Mouse (Mus musculus) limb, embryonic 12.5 days (tissue): ENCODE measurements around the gene Gm5426. TPM values are rescaled to one million over a fixed set of nuclear protein-coding genes. Genes with fewer than 3 reads are reported as not detected.
A peak's percentile ranks its signal among the peaks of the same experiment; 100 is the strongest.
"Not testable (repeated sequence)": the region's sequence is repeated elsewhere in the genome, so short reads cannot be mapped to it uniquely, and the experiment has no call there.

Source experiments
- ATAC-seq: fragments of 200-750 bp; cut with Nextera tagmentation; 2 replicates; pipeline ENCODE4 v1.8.0; 2017; ENCODE audit warnings: low read depth, moderate TSS enrichment; ENCODE audit not compliant: insufficient number of reproducible peaks, insufficient read depth, low FRiP score, low TSS enrichment
- H3K27ac ChIP-seq: fragments of 300-500 bp; sonication (generic); 2 replicates; pipeline ENCODE4 v1.5.1; 2016; ENCODE audit warnings: mild to moderate bottlenecking, moderate library complexity
- H3K27me3 ChIP-seq: fragments of 300-500 bp; sonication (generic); 2 replicates; pipeline ENCODE4 v1.6.1; 2016; ENCODE audit warnings: mild to moderate bottlenecking, moderate library complexity
- H3K36me3 ChIP-seq: fragments of 300-500 bp; sonication (generic); 2 replicates; pipeline ENCODE4 v1.6.1; 2016; ENCODE audit warnings: mild to moderate bottlenecking, moderate library complexity
- H3K4me1 ChIP-seq: fragments of 300-500 bp; sonication (generic); replicated peaks from 2 replicates; pipeline ENCODE4 v1.6.1; 2016
- H3K4me2 ChIP-seq: fragments of 300-500 bp; sonication (generic); 2 replicates; pipeline ENCODE4 v1.6.1; 2016; ENCODE audit warnings: mild to moderate bottlenecking, moderate library complexity
- H3K4me3 ChIP-seq: fragments of 300-500 bp; sonication (generic); replicated peaks from 2 replicates; pipeline ENCODE4 v1.5.1; 2016; ENCODE audit warnings: mild to moderate bottlenecking
- H3K9ac ChIP-seq: fragments of 300-500 bp; sonication (generic); replicated peaks from 2 replicates; pipeline ENCODE4 v1.6.1; 2016; ENCODE audit warnings: mild to moderate bottlenecking, moderate library complexity
- H3K9me3 ChIP-seq: fragments of 300-500 bp; sonication (generic); 2 replicates; pipeline ENCODE4 v1.6.1; 2016; ENCODE audit warnings: mild to moderate bottlenecking, moderate library complexity
- WGBS: fragments of 180-500 bp; shearing (Covaris S2); methylation state at CpG from one replicate; pipeline ENCODE4 v1.1.7; 2016; 5-methylcytosine and 5-hydroxymethylcytosine counted together
- polyA plus RNA-seq: library from polyadenylated mRNA; unstranded; fragments of >200 nt; fragmentation: Nextera tagmentation; extraction: Ambion mirVana; gene quantifications from 2 replicates; pipeline ENCODE4 v1.2.1, GENCODE M21; 2016

Gm5426 gene
- polyA plus RNA-seq, 1 experiment from 2014 or later: not detected

DNA sequence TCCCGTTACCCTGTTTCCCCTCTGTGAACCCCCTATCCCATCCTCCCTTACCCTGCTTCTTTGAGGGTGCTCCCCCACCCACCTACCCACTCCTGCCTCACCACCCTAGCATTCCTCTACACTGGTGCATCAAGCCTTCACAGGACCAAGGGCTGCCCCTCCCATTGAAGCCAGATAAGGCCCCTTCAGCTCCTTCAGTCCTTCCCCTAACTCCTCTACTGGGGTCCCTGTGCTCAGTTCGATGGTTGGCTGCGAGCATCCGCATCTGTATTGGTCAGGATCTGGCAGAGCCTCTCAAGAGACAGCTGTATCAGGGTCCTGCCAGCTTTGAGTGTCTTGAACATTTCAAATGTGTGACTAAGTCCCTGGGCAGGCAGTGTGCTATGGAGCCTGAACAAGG is 2.9 kb downstream of the Gm5426 start:
- ATAC-seq, H3K4me1 ChIP-seq, H3K27me3 ChIP-seq, H3K36me3 ChIP-seq, H3K4me3 ChIP-seq, H3K4me2 ChIP-seq, H3K27ac ChIP-seq, H3K9ac ChIP-seq, H3K9me3 ChIP-seq: not testable (repeated sequence)
- 89% methylated on average over 4 of the region's 4 CpGs for WGBS

- H3K27me3 ChIP-seq: no peaks in the 10 kb centered on the region
- no peaks in the 10 kb centered on the region for H3K9me3 ChIP-seq
- peaks cover 8% of the 10 kb centered on the region for H3K4me1 ChIP-seq
- WGBS: 92% methylated on average over 5 of the region's 5 CpGs
- no peak for ATAC-seq
- no peaks in the 10 kb centered on the region for H3K36me3 ChIP-seq
- no peak overlapping the region for H3K27ac ChIP-seq
- no peak overlapping the region for H3K4me2 ChIP-seq
- H3K4me3 ChIP-seq: no peak overlapping the region
- H3K9ac ChIP-seq: no peak overlapping the region
These were observed 10.2 kb downstream of the Gm5426 start for GRCm38 (mm10) chr10:96146578-96146977.

GRCm38 (mm10) chr10:96148250-96148699 is 11.9 kb downstream of the Gm5426 start:
- Histone ChIP-seq H3K27ac (no peak overlapping the region), H3K4me2 (peak overlapping the region; percentile 41)
- 20% methylated on average over 10 of the region's 10 CpGs for WGBS

DNA sequence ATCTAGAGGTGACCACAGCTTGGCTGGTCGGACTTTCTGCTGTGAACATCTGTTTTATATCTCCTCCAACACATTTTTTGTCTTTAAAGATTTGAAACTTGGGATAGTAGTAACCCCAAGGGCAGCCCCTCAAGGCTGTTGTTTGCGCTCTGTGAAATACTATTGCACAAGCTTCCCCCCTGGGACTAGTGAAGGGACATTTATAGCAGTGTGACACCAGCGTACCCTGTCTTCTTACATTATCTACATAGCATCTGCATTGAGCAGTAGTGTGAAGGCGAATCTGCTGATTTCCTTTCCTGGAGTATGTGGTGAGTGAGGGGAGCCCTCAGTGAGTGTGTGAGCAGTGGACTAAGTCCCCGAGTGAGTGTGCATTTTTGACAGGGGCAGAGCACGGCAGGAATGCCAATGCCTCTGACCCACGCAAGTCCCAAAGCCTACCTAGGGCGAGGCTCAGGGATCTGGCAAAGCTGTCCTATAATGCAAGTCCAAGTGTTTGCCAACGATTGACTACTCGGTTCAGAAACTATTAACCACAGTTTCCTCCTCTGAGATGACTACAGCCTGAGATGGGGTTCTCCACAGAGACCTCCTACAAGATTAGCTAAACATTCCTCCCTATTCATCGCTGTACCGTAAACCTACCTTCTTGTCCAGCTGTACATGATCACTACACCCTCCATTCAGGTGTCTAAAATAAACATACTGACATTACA is 14.2 kb downstream of the Gm5426 start:
- no peaks in the 10 kb centered on the region for H3K27me3 ChIP-seq
- H3K9ac ChIP-seq: no peak overlapping the region
- H3K36me3 ChIP-seq: no peaks in the 10 kb centered on the region
- H3K4me2 ChIP-seq: no peak overlapping the region
- H3K27ac ChIP-seq: no peak overlapping the region
- ATAC-seq: no peak
- WGBS: 78% methylated on average over 12 of the region's 12 CpGs
- H3K4me3 ChIP-seq: no peak overlapping the region
- no peaks in the 10 kb centered on the region for H3K9me3 ChIP-seq
- peaks cover 8% of the 10 kb centered on the region for H3K4me1 ChIP-seq

More at GRCm38 (mm10) chr10:96148250-96148699, 11.9 kb downstream of the Gm5426 start:
- Histone ChIP-seq H3K36me3 (no peaks in the 10 kb centered on the region), H3K4me1 (peaks cover 8% of the 10 kb centered on the region), H3K9me3 (no peaks in the 10 kb centered on the region), H3K4me3 (no peak overlapping the region), H3K27me3 (no peaks in the 10 kb centered on the region), H3K9ac (no peak overlapping the region)
- peak; percentile 63; the same call in 1 of the 2 replicates for ATAC-seq

DNA sequence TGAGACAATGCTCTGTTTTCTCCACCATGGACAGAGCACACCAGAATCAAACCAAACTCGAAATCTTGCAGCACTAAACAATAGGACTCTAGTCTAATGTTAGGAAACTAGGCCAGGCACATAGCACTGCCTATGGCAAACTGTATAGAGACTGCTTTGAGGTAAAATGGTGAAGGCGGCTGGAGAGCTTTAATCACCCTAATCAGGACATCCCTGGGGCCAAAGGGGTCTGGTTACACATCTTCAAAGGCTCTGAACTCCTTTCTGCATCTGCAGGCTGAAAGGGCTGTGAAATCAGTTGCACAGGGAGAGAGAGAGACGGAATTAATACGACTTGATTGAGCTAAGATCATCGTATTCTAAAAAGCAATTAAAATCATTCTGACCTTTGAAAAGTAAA is 16.9 kb downstream of the Gm5426 start:
- no peak overlapping the region for H3K27ac ChIP-seq
- ATAC-seq: no peak
- H3K27me3 ChIP-seq: no peaks in the 10 kb centered on the region
- WGBS: 22% methylated on average over 5 of the region's 5 CpGs
- no peaks in the 10 kb centered on the region for H3K9me3 ChIP-seq
- H3K4me2 ChIP-seq: no peak overlapping the region
- H3K4me1 ChIP-seq: peaks cover 5% of the 10 kb centered on the region
- no peak overlapping the region for H3K9ac ChIP-seq
- no peaks in the 10 kb centered on the region for H3K36me3 ChIP-seq
- H3K4me3 ChIP-seq: no peak overlapping the region

GRCm38 (mm10) chr10:96162975-96163706 is 26.7 kb downstream of the Gm5426 start:
- H3K4me3 ChIP-seq: no peak overlapping the region
- no peak overlapping the region for H3K4me2 ChIP-seq
- H3K9ac ChIP-seq: no peak overlapping the region
- WGBS: 44% methylated on average over 7 of the region's 7 CpGs
- ATAC-seq: no peak
- H3K9me3 ChIP-seq: no peaks in the 10 kb centered on the region; the same call in 1 of the 2 replicates
- peaks cover 6% of the 10 kb centered on the region for H3K4me1 ChIP-seq
- H3K27me3 ChIP-seq: no peaks in the 10 kb centered on the region
- no peak overlapping the region for H3K27ac ChIP-seq
- H3K36me3 ChIP-seq: no peaks in the 10 kb centered on the region

GRCm38 (mm10) chr10:96163791-96164190 is 27.4 kb downstream of the Gm5426 start:
- ATAC-seq: no peak
- H3K27me3 ChIP-seq: no peaks in the 10 kb centered on the region
- H3K36me3 ChIP-seq: no peaks in the 10 kb centered on the region
- no peak overlapping the region for H3K27ac ChIP-seq
- no peak overlapping the region for H3K4me2 ChIP-seq
- peaks cover 6% of the 10 kb centered on the region for H3K4me1 ChIP-seq
- no peaks in the 10 kb centered on the region; the same call in 1 of the 2 replicates for H3K9me3 ChIP-seq
- H3K9ac ChIP-seq: no peak overlapping the region
- 86% methylated on average over 4 of the region's 4 CpGs for WGBS
- H3K4me3 ChIP-seq: no peak overlapping the region

- WGBS: 69% methylated on average over 4 of the region's 4 CpGs
- H3K4me2 ChIP-seq: no peak overlapping the region
- ATAC-seq: no peak
These were observed 28.9 kb downstream of the Gm5426 start for GRCm38 (mm10) chr10:96165260-96165659.

DNA sequence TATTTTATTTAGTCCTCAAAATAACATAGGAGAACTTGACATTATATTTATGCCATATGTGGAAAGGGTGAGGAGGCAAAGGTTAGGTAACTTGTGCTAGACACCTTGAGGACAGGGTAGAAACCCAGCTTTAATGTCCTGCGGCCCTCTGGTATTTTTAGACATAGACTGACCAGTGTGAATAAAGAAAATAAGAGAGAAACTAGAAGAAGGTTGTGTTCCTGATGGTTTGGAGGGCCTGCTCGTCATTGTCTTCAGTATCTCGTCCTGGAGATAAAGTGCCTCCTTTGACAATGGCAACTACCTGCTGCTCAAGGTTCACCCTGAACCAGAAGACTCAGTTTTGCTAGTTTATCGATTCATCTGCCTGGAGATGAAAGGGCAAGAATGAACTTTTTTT is 32.6 kb downstream of the Gm5426 start:
- Histone ChIP-seq H3K4me3 (no peak overlapping the region), H3K9me3 (no peaks in the 10 kb centered on the region)
- WGBS: 94% methylated on average over 4 of the region's 4 CpGs

More at GRCm38 (mm10) chr10:96165260-96165659, 28.9 kb downstream of the Gm5426 start:
- H3K27ac ChIP-seq: no peak overlapping the region
- no peak overlapping the region for H3K9ac ChIP-seq
- H3K27me3 ChIP-seq: no peaks in the 10 kb centered on the region
- H3K9me3 ChIP-seq: no peaks in the 10 kb centered on the region; the same call in 1 of the 2 replicates
- no peaks in the 10 kb centered on the region for H3K36me3 ChIP-seq
- peaks cover 6% of the 10 kb centered on the region for H3K4me1 ChIP-seq
- H3K4me3 ChIP-seq: no peak overlapping the region

DNA sequence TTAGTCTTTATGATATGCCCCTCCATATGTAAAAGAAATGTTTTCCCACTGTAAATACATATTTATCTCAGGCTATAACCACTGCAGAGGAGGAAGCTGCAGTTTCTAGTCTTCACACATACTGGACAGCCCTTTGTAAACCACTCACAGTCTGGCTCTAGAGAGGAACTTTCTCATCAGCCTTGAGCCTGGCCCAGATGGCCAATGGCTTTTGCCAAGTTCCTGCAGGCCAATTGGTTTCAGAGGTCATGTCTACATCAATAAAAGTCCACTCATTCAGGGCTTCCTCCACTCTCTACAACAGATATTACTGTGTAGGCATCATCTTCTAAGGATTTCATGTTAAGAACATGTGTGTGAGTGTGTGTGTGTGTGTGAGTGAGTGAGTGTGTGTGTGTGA is 35.1 kb downstream of the Gm5426 start:
- no peak overlapping the region for H3K27ac ChIP-seq
- H3K36me3 ChIP-seq: no peaks in the 10 kb centered on the region
- H3K9ac ChIP-seq: no peak overlapping the region
- H3K9me3 ChIP-seq: no peaks in the 10 kb centered on the region
- no peaks in the 10 kb centered on the region for H3K4me1 ChIP-seq
- no peak for ATAC-seq
- no peak overlapping the region for H3K4me2 ChIP-seq
- H3K4me3 ChIP-seq: no peak overlapping the region
- no peaks in the 10 kb centered on the region for H3K27me3 ChIP-seq

More for the DNA sequence above, 32.6 kb downstream of the Gm5426 start:
- ATAC-seq: no peak
- Histone ChIP-seq H3K4me1 (no peaks in the 10 kb centered on the region), H3K36me3 (no peaks in the 10 kb centered on the region), H3K4me2 (no peak overlapping the region), H3K27ac (no peak overlapping the region), H3K9ac (no peak overlapping the region), H3K27me3 (no peaks in the 10 kb centered on the region)

DNA sequence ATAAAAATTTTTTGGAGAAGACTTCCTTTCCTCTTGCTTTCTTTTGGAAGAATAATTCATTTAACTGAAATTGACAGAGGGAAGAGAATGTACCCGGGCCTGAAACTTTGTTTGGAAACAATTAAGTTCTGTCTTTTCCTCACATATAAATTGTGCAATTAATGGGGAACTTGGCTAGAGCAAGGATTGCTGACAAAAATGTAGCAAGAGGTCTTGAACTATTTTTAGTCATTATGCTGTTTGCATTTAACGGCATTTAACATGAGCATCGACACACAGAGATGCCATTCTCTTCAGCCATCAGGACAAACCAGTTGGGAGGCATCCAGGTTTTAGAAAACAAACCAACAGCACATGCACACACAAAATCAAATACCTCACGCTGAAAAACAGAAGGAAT is 36.6 kb downstream of the Gm5426 start:
- no peak overlapping the region for H3K4me3 ChIP-seq
- H3K36me3 ChIP-seq: no peaks in the 10 kb centered on the region
- no peak overlapping the region for H3K27ac ChIP-seq
- no peaks in the 10 kb centered on the region for H3K27me3 ChIP-seq
- no peak overlapping the region for H3K9ac ChIP-seq
- no peaks in the 10 kb centered on the region for H3K4me1 ChIP-seq
- no peak overlapping the region for H3K4me2 ChIP-seq
- no peaks in the 10 kb centered on the region for H3K9me3 ChIP-seq
- ATAC-seq: no peak
- WGBS: 72% methylated on average over 4 of the region's 4 CpGs
